Mouse (Mus musculus): ENCODE measurements around the gene Kifc3. TPM values are rescaled to one million over a fixed set of nuclear protein-coding genes. Genes with fewer than 3 reads are reported as not detected.

Gene Kifc3
- total and polyA plus RNA-seq, 3 experiments = 10.6 to 19.1 TPM; not detected in 1

DNA sequence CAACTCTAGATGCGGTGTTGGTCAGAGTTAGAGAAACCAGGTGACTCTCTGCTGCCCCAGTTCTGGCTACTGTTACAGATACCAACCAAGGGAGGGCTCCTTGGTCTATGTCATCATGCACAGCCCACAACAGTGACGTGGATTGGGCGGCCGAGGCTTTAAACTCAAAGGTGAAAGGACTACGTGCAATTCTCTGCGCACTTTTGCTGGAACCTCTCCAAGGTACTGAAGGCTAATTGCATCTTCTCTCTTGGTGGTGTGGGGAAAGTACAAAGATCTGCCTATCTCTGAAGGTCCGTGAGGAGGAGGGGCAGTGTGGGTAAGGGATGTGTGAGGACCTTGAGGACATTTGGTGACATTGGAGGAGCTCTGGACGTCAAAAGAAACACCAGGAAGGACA, 44.0 kb downstream of the Kifc3 start:
- DNase-seq (ENCODE audit: low read depth, low spot score) = no peak
- Histone ChIP-seq H3K36me3 (ENCODE audit: control insufficient read depth in 1 of 2, insufficient read depth in 2 of 2, low read length in 2 of 2) (no peaks in the 10 kb centered on the region), H3K4me3 (ENCODE audit: control insufficient read depth in 1 of 2, insufficient read depth in 1 of 2, low read depth in 2 of 2, low read length in 2 of 2) (no peak overlapping the region), H3K4me1 (ENCODE audit: control insufficient read depth in 1 of 2, insufficient read depth in 2 of 2, low read length in 2 of 2) (peaks cover 0 to 2% of the 10 kb centered on the region in 2 experiments; a peak in 2 of 4 replicates), H3K79me2 (ENCODE audit: control insufficient read depth, insufficient read depth, low read length, poor library complexity) (no peaks in the 10 kb centered on the region), H3K9ac (ENCODE audit: control insufficient read depth, low read depth, low read length, poor library complexity, severe bottlenecking) (no peak overlapping the region), H3K9me3 (replicated peaks; ENCODE audit: insufficient read depth, low read length) (no peaks in the 10 kb centered on the region), H3K27ac (ENCODE audit: control insufficient read depth, low read depth, low read length) (no peak overlapping the region), H3K27me3 (ENCODE audit: control insufficient read depth in 1 of 2, insufficient read depth in 2 of 2, low read length in 2 of 2) (peaks cover 0 to 2% of the 10 kb centered on the region in 2 experiments; a peak in 1 of 4 replicates)
- no peak for TF ChIP-seq USF1 (IDR thresholded peaks at IDR 0.05; ENCODE audit: low read depth, low read length)
- no peak for TF ChIP-seq USF2 (IDR thresholded peaks at IDR 0.05; ENCODE audit: borderline replicate concordance in 1 of 2, insufficient read depth in 1 of 2, low read depth in 1 of 2, low read length in 2 of 2)
- no peak for TF ChIP-seq CHD1 (IDR thresholded peaks at IDR 0.05; ENCODE audit: low read depth, low read length)
- no peak for TF ChIP-seq NELFE (IDR thresholded peaks at IDR 0.05; ENCODE audit: low read depth, low read length)
- TF ChIP-seq MAZ (IDR thresholded peaks at IDR 0.05; ENCODE audit: low read depth, low read length) = no peak
- no peak for TF ChIP-seq MAFK (IDR thresholded peaks at IDR 0.05; ENCODE audit: borderline replicate concordance, low read depth, low read length)
- no peak for TF ChIP-seq CTCF (IDR thresholded peaks at IDR 0.05 in 2 of 3, conservative IDR thresholded peaks at IDR 0.05 in 1 of 3; ENCODE audit: control insufficient read depth in 1 of 3, insufficient read depth in 1 of 3, low read depth in 2 of 3, low read length in 3 of 3, poor library complexity in 1 of 3, severe bottlenecking in 1 of 3)
- TF ChIP-seq MAX (IDR thresholded peaks at IDR 0.05; ENCODE audit: low read length) = no peak
- no peak for TF ChIP-seq TAL1 (IDR thresholded peaks at IDR 0.05; ENCODE audit: low read length)
- TF ChIP-seq SMC3 (IDR thresholded peaks at IDR 0.05; ENCODE audit: low read depth, low read length) = no peak
- no peak for TF ChIP-seq MEF2A (IDR thresholded peaks at IDR 0.05; ENCODE audit: extremely low read depth, insufficient replicate concordance, low read depth, low read length, poor library complexity, severe bottlenecking)
- no peak for TF ChIP-seq ZKSCAN1 (IDR thresholded peaks at IDR 0.05; ENCODE audit: low read depth, low read length)
- TF ChIP-seq POLR2AphosphoS5 (IDR thresholded peaks at IDR 0.05; ENCODE audit: borderline replicate concordance, low read depth, low read length) = no peak
- no peak for TF ChIP-seq POLR2AphosphoS2 (IDR thresholded peaks at IDR 0.05; ENCODE audit: low read length)
- TF ChIP-seq TBP (IDR thresholded peaks at IDR 0.05; ENCODE audit: low read depth, low read length) = no peak
- no peak for TF ChIP-seq HCFC1 (IDR thresholded peaks at IDR 0.05; ENCODE audit: low read depth, low read length)

DNA sequence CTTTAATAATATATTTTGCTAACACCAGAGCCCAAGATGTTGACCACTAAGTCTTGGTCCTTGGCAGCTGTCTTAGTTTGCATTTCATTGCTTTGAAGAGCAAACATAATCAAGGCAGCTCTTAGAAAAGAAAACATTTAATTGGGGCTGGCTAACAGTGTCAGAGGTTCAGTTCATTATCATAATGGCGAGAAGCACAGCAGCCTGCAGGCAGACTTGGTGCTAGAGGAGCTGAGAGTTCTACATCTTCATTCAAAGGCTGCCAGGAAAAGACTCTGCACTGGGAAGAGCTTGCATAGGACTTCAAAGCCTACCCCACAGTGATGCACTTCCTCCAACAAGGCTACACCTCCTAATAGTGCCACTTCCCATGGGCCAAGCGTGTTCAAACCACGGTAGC, 45.5 kb downstream of the Kifc3 start:
- no peak overlapping the region for H3K27ac ChIP-seq (ENCODE audit: control insufficient read depth, low read depth, low read length)
- DNase-seq (ENCODE audit: low read depth, low spot score) = no peak
- peaks cover 0 to 2% of the 10 kb centered on the region in 2 experiments; a peak in 2 of 4 replicates for H3K4me1 ChIP-seq (ENCODE audit: control insufficient read depth in 1 of 2, insufficient read depth in 2 of 2, low read length in 2 of 2)
- TF ChIP-seq USF1 (IDR thresholded peaks at IDR 0.05; ENCODE audit: low read depth, low read length) (no peak), MEF2A (IDR thresholded peaks at IDR 0.05; ENCODE audit: extremely low read depth, insufficient replicate concordance, low read depth, low read length, poor library complexity, severe bottlenecking) (no peak), MAFK (IDR thresholded peaks at IDR 0.05; ENCODE audit: borderline replicate concordance, low read depth, low read length) (no peak), GABPA (IDR thresholded peaks at IDR 0.05; ENCODE audit: low read depth, low read length) (no peak), NELFE (IDR thresholded peaks at IDR 0.05; ENCODE audit: low read depth, low read length) (no peak), ZMIZ1 (IDR thresholded peaks at IDR 0.05; ENCODE audit: low read depth, low read length) (no peak), ZKSCAN1 (IDR thresholded peaks at IDR 0.05; ENCODE audit: low read depth, low read length) (no peak), POLR2AphosphoS5 (IDR thresholded peaks at IDR 0.05; ENCODE audit: borderline replicate concordance, low read depth, low read length) (no peak), TBP (IDR thresholded peaks at IDR 0.05; ENCODE audit: low read depth, low read length) (no peak), MAX (IDR thresholded peaks at IDR 0.05; ENCODE audit: low read length) (no peak), EP300 (IDR thresholded peaks at IDR 0.05; ENCODE audit: low read depth in 1 of 2, low read length in 2 of 2) (no peak), E2F4 (IDR thresholded peaks at IDR 0.05; ENCODE audit: borderline replicate concordance, low read depth, low read length) (no peak), BHLHE40 (IDR thresholded peaks at IDR 0.05; ENCODE audit: borderline replicate concordance, low read depth, low read length) (no peak), RCOR1 (IDR thresholded peaks at IDR 0.05; ENCODE audit: low read depth, low read length) (no peak), ZC3H11A (IDR thresholded peaks at IDR 0.05; ENCODE audit: low read depth, low read length) (no peak), SMC3 (IDR thresholded peaks at IDR 0.05; ENCODE audit: low read depth, low read length) (no peak)
- no peaks in the 10 kb centered on the region for H3K9me3 ChIP-seq (replicated peaks; ENCODE audit: insufficient read depth, low read length)
- H3K4me3 ChIP-seq (ENCODE audit: control insufficient read depth in 1 of 2, insufficient read depth in 1 of 2, low read depth in 2 of 2, low read length in 2 of 2) = no peak overlapping the region
- no peaks in the 10 kb centered on the region for H3K36me3 ChIP-seq (ENCODE audit: control insufficient read depth in 1 of 2, insufficient read depth in 2 of 2, low read length in 2 of 2)
- no peaks in the 10 kb centered on the region; a peak in 1 of 4 replicates for H3K27me3 ChIP-seq (ENCODE audit: control insufficient read depth in 1 of 2, insufficient read depth in 2 of 2, low read length in 2 of 2)
- H3K9ac ChIP-seq (ENCODE audit: control insufficient read depth, low read depth, low read length, poor library complexity, severe bottlenecking) = no peak overlapping the region
- no peaks in the 10 kb centered on the region for H3K79me2 ChIP-seq (ENCODE audit: control insufficient read depth, insufficient read depth, low read length, poor library complexity)

All from MEL (cell line).